Mouse (Mus musculus) forebrain, embryonic 11.5 days (tissue): ENCODE data around the gene Atp2b2. TPM values are rescaled to one million over a fixed set of nuclear protein-coding genes. Genes with fewer than 3 reads are reported as not detected.

ENCODE experiments used
- ATAC-seq: fragments of 200-750 bp; cut with Nextera tagmentation; replicated peaks from 2 replicates; pipeline ENCODE4 v1.8.0; 2017; ENCODE audit warnings: moderate TSS enrichment; ENCODE audit not compliant: low FRiP score
- DNase-seq: peaks from one replicate; pipeline ENCODE4 v3.0.0-alpha.2; 2017; ENCODE audit warnings: low spot score
- H3K27ac ChIP-seq: fragments of 300-500 bp; sonication (generic); 2 replicates; pipeline ENCODE4 v1.5.1; 2014; ENCODE audit warnings: low read depth, low read length
- H3K27me3 ChIP-seq: fragments of 300-500 bp; sonication (generic); 2 replicates; pipeline ENCODE4 v1.6.1; 2014; ENCODE audit warnings: mild to moderate bottlenecking, low read length, mixed read lengths; ENCODE audit not compliant: control insufficient read depth, insufficient read depth
- H3K36me3 ChIP-seq: fragments of 300-500 bp; sonication (generic); 2 replicates; pipeline ENCODE4 v1.6.1; 2014; ENCODE audit warnings: mild to moderate bottlenecking, low read length, moderate library complexity, mixed read lengths; ENCODE audit not compliant: control insufficient read depth, insufficient read depth
- H3K4me1 ChIP-seq: fragments of 300-500 bp; sonication (generic); replicated peaks from 2 replicates; pipeline ENCODE4 v1.6.1; 2014; ENCODE audit warnings: low read length, mixed read lengths; ENCODE audit not compliant: control insufficient read depth, insufficient read depth
- H3K4me2 ChIP-seq: fragments of 300-500 bp; sonication (generic); 2 replicates; pipeline ENCODE4 v1.6.1; 2014; ENCODE audit warnings: low read depth, mild to moderate bottlenecking, low read length, moderate library complexity, mixed read lengths; ENCODE audit not compliant: severe bottlenecking
- H3K4me3 ChIP-seq: fragments of 300-500 bp; sonication (generic); 2 replicates; pipeline ENCODE4 v1.5.1; 2014; ENCODE audit warnings: low read depth, low read length
- H3K9ac ChIP-seq: fragments of 300-500 bp; sonication (generic); 2 replicates; pipeline ENCODE4 v1.6.1; 2014; ENCODE audit warnings: low read length
- H3K9me3 ChIP-seq: fragments of 300-500 bp; sonication (generic); 2 replicates; pipeline ENCODE4 v1.6.1; 2016; ENCODE audit warnings: low read length, mixed read lengths; ENCODE audit not compliant: control insufficient read depth
- WGBS: fragments of 180-500 bp; shearing (Covaris S2); extraction: QIAGEN DNeasy Blood & Tissue Kit; methylation state at CpG from one replicate; pipeline ENCODE4 v1.1.7; 2014; 5-methylcytosine and 5-hydroxymethylcytosine counted together
- polyA plus RNA-seq: library from polyadenylated mRNA; unstranded; fragments of >200 nt; fragmentation: Nextera tagmentation; extraction: Ambion mirVana; gene quantifications from 2 replicates; pipeline ENCODE4 v1.2.1, GENCODE M21; 2014

The Atp2b2 gene
- polyA plus RNA-seq, 1 experiment from 2014 or later, result 2.5 TPM

- Histone ChIP-seq H3K27ac (no peak overlapping the region), H3K27me3 (no peaks in the 10 kb centered on the region), H3K4me1 (no peaks in the 10 kb centered on the region), H3K9ac (no peak overlapping the region), H3K36me3 (no peaks in the 10 kb centered on the region), H3K4me2 (no peak overlapping the region), H3K9me3 (no peaks in the 10 kb centered on the region), H3K4me3 (no peak overlapping the region)
- WGBS, result 77% methylated on average over 5 of the region's 5 CpGs
- no peak for ATAC-seq
- no peak for DNase-seq
Observed at GRCm38 (mm10) chr6:113909836-113910235, 132.6 kb downstream of the Atp2b2 start.

- H3K9me3 ChIP-seq, result no peaks in the 10 kb centered on the region
- no peak for DNase-seq
- H3K27ac ChIP-seq, result no peak overlapping the region
- H3K36me3 ChIP-seq, result no peaks in the 10 kb centered on the region
- H3K4me3 ChIP-seq, result no peak overlapping the region
- no peak overlapping the region for H3K4me2 ChIP-seq
- no peak for ATAC-seq
- no peak overlapping the region for H3K9ac ChIP-seq
- no peaks in the 10 kb centered on the region for H3K4me1 ChIP-seq
- H3K27me3 ChIP-seq, result no peaks in the 10 kb centered on the region
Observed at GRCm38 (mm10) chr6:113908066-113908465, 134.3 kb downstream of the Atp2b2 start.

GRCm38 (mm10) chr6:113904406-113904805, 138.0 kb downstream of the Atp2b2 start:
- no peak overlapping the region for H3K9ac ChIP-seq
- H3K27me3 ChIP-seq, result no peaks in the 10 kb centered on the region
- no peak overlapping the region for H3K27ac ChIP-seq
- no peaks in the 10 kb centered on the region for H3K9me3 ChIP-seq
- ATAC-seq, result no peak
- H3K4me2 ChIP-seq, result no peak overlapping the region
- no peaks in the 10 kb centered on the region for H3K4me1 ChIP-seq
- DNase-seq, result no peak
- H3K4me3 ChIP-seq, result no peak overlapping the region
- WGBS, result 66% methylated on average over 5 of the region's 5 CpGs
- no peaks in the 10 kb centered on the region for H3K36me3 ChIP-seq

- Histone ChIP-seq H3K27ac (no peak overlapping the region), H3K27me3 (peaks cover 5% of the 10 kb centered on the region; the same call in 1 of the 2 replicates), H3K9me3 (no peaks in the 10 kb centered on the region), H3K36me3 (no peaks in the 10 kb centered on the region), H3K4me3 (no peak overlapping the region), H3K9ac (no peak overlapping the region), H3K4me2 (no peak overlapping the region), H3K4me1 (no peaks in the 10 kb centered on the region)
- ATAC-seq, result no peak
- 92% methylated on average over 4 of the region's 4 CpGs for WGBS
- no peak for DNase-seq
Observed at GRCm38 (mm10) chr6:113896023-113896422, 146.4 kb downstream of the Atp2b2 start.

GRCm38 (mm10) chr6:113894008-113894407, 148.4 kb downstream of the Atp2b2 start:
- no peak overlapping the region for H3K27ac ChIP-seq
- no peak overlapping the region for H3K9ac ChIP-seq
- ATAC-seq (no peak), DNase-seq (no peak)
- no peaks in the 10 kb centered on the region for H3K36me3 ChIP-seq
- WGBS, result 87% methylated on average over 3 of the region's 3 CpGs
- peaks cover 7% of the 10 kb centered on the region for H3K27me3 ChIP-seq
- no peak overlapping the region for H3K4me2 ChIP-seq
- no peak overlapping the region for H3K4me3 ChIP-seq
- H3K4me1 ChIP-seq, result peaks cover 9% of the 10 kb centered on the region; the same call in 1 of the 2 replicates
- H3K9me3 ChIP-seq, result no peaks in the 10 kb centered on the region

- ATAC-seq, result peak; percentile 38
- Histone ChIP-seq H3K4me2 (no peak overlapping the region; the same call in 1 of the 2 replicates), H3K27me3 (peaks cover 7% of the 10 kb centered on the region), H3K27ac (no peak overlapping the region), H3K9me3 (no peaks in the 10 kb centered on the region), H3K36me3 (no peaks in the 10 kb centered on the region), H3K4me3 (no peak overlapping the region), H3K4me1 (peaks cover 9% of the 10 kb centered on the region; the same call in 1 of the 2 replicates), H3K9ac (no peak overlapping the region)
- WGBS, result 55% methylated on average over 13 of the region's 13 CpGs
- DNase-seq, result no peak
Observed at GRCm38 (mm10) chr6:113892091-113892674, 150.2 kb downstream of the Atp2b2 start.

- H3K4me2 ChIP-seq, result peak overlapping the region; percentile 80
- no peak overlapping the region for H3K27ac ChIP-seq
- ATAC-seq (peak; percentile 84), DNase-seq (peak; percentile 87)
- H3K36me3 ChIP-seq, result no peaks in the 10 kb centered on the region
- peak overlapping the region; percentile 64 for H3K9ac ChIP-seq
- H3K4me3 ChIP-seq, result peak overlapping the region; percentile 50
- peaks cover 7% of the 10 kb centered on the region for H3K27me3 ChIP-seq
- peaks cover 9% of the 10 kb centered on the region; the same call in 1 of the 2 replicates for H3K4me1 ChIP-seq
- under 1% methylated on average over 41 of the region's 49 CpGs for WGBS
- H3K9me3 ChIP-seq, result no peaks in the 10 kb centered on the region
Observed at GRCm38 (mm10) chr6:113891225-113891967, 151.0 kb downstream of the Atp2b2 start.

- peak overlapping the region; percentile 50 for H3K4me3 ChIP-seq
- H3K27ac ChIP-seq, result no peak overlapping the region
- DNase-seq (peak; percentile 57), ATAC-seq (peak; percentile 39; the same call in 1 of the 2 replicates)
- 0% methylated on average over 10 of the region's 10 CpGs for WGBS
- H3K27me3 ChIP-seq, result peaks cover 7% of the 10 kb centered on the region
- peaks cover 9% of the 10 kb centered on the region; the same call in 1 of the 2 replicates for H3K4me1 ChIP-seq
- peak overlapping the region; percentile 80 for H3K4me2 ChIP-seq
- no peaks in the 10 kb centered on the region for H3K9me3 ChIP-seq
- H3K9ac ChIP-seq, result peak overlapping the region; percentile 64
- H3K36me3 ChIP-seq, result no peaks in the 10 kb centered on the region
Observed at GRCm38 (mm10) chr6:113890858-113891213, 151.6 kb downstream of the Atp2b2 start.
